Mouse (Mus musculus) hindbrain, embryonic 15.5 days (tissue): ENCODE results near the gene Traf3ip1. TPM values are rescaled to one million over a fixed set of nuclear protein-coding genes. Genes with fewer than 3 reads are reported as not detected.

Experiments
- ATAC-seq: fragments of 200-750 bp; cut with Nextera tagmentation; 2 replicates; pipeline ENCODE4 v1.8.0; 2017; ENCODE audit warnings: low read depth, moderate number of reproducible peaks, moderate TSS enrichment; ENCODE audit not compliant: low FRiP score
- H3K27ac ChIP-seq: fragments of 300-500 bp; sonication (generic); replicated peaks from 2 replicates; pipeline ENCODE4 v1.5.1; 2015; ENCODE audit warnings: mild to moderate bottlenecking, inconsistent platforms
- H3K27me3 ChIP-seq: fragments of 300-500 bp; sonication (generic); 2 replicates; pipeline ENCODE4 v1.6.1; 2015; ENCODE audit warnings: control low read depth, inconsistent platforms
- H3K36me3 ChIP-seq: fragments of 300-500 bp; sonication (generic); 2 replicates; pipeline ENCODE4 v1.6.1; 2015; ENCODE audit warnings: control low read depth, inconsistent platforms
- H3K4me1 ChIP-seq: fragments of 300-500 bp; sonication (generic); replicated peaks from 2 replicates; pipeline ENCODE4 v1.6.1; 2015; ENCODE audit warnings: control low read depth, inconsistent platforms
- H3K4me2 ChIP-seq: fragments of 300-500 bp; sonication (generic); 2 replicates; pipeline ENCODE4 v1.6.1; 2015; ENCODE audit warnings: moderate library complexity, mild to moderate bottlenecking, inconsistent platforms
- H3K4me3 ChIP-seq: fragments of 300-500 bp; sonication (generic); 2 replicates; pipeline ENCODE4 v1.5.1; 2015; ENCODE audit warnings: mild to moderate bottlenecking, inconsistent platforms
- H3K9ac ChIP-seq: fragments of 300-500 bp; sonication (generic); 2 replicates; pipeline ENCODE4 v1.6.1; 2015; ENCODE audit warnings: inconsistent platforms
- H3K9me3 ChIP-seq: fragments of 300-500 bp; sonication (generic); 2 replicates; pipeline ENCODE4 v1.6.1; 2016; ENCODE audit warnings: control low read depth, inconsistent platforms
- WGBS: fragments of 180-500 bp; shearing (Covaris S2); methylation state at CpG from one replicate; pipeline ENCODE4 v1.1.7; 2015; 5-methylcytosine and 5-hydroxymethylcytosine counted together
- polyA plus RNA-seq: library from polyadenylated mRNA; unstranded; fragments of >200 nt; fragmentation: Nextera tagmentation; extraction: Ambion mirVana; gene quantifications from 2 replicates; pipeline ENCODE4 v1.2.1, GENCODE M21; 2015

Traf3ip1 gene
- 9.9 and 10.1 TPM in 2 replicates for polyA plus RNA-seq

- H3K9me3 ChIP-seq: no peaks in the 10 kb centered on the region
- H3K4me3 ChIP-seq: peak within 1 kb of the TSS; percentile 86
- no peaks in the 10 kb centered on the region for H3K27me3 ChIP-seq
- H3K27ac ChIP-seq: peak within 1 kb of the TSS; percentile 62; the same call in 1 of the 2 replicates
- ATAC-seq: peak; percentile 98
- 0 out of 2 replicates have a peak, but pooled peaks cover 4% of the 10 kb centered on the region for H3K36me3 ChIP-seq
- under 1% methylated on average over 75 of the region's 79 CpGs for WGBS
- H3K4me2 ChIP-seq: peak within 1 kb of the TSS; percentile 81
- H3K4me1 ChIP-seq: peaks cover 26% of the 10 kb centered on the region
- H3K9ac ChIP-seq: peak within 1 kb of the TSS; percentile 69
These were observed at the start of gene Traf3ip1 for GRCm38 (mm10) chr1:91494457-91495140. Traf3ip1 (plus strand) TSS chr1:91494647.

DNA sequence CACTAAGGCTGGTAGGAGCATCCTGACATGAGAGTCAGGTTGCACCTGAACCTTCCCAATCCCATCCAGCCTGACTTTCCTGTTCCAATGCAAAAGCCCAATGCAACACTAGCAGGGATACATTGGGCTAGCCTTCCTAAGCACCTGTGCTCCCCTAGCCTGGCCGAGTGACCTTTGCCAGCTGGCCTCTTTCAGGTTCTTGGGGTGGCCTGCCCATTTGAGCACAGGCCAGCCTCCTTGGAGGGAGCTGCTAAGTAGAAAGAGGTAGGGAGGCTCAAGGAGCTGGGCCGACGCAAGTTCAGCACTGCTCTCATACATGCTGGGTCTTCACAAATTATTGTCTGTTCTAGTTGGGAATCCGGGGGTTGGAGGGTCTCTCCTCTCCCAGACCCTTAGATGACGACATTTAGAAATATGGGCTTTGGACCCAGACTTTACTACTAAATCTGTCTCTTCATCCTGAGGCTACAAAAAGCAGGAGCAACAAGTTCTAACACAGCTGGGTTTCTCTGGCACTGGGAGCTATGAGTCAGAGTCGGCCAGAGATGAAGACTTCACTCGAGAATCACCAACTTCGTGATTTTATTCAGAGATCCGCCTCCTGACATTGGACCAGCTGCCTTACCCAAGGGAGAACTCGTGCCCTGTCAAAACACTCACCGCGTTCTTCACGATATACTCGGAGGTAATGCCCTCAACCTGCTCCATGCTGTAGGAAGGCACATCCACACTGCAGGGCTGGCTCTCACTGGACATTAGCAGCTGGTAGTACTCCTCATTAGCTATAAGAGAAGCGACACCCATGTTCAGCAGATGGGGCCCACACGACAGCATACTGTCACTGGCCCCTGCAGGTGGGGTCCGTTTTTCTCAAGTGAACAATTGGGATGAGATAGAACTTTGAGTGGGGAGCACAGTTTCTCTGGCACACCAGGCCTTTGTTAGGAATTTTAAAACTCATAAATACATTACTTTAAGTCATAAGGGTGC lies 49.3 kb upstream of the Traf3ip1 start:
- Histone ChIP-seq H3K4me1 (no peaks in the 10 kb centered on the region), H3K4me2 (no peak overlapping the region), H3K4me3 (no peak overlapping the region), H3K36me3 (peaks cover 55% of the 10 kb centered on the region), H3K9me3 (no peaks in the 10 kb centered on the region), H3K27me3 (no peaks in the 10 kb centered on the region), H3K9ac (no peak overlapping the region), H3K27ac (no peak overlapping the region)
- 93% methylated on average over 17 of the region's 17 CpGs for WGBS
- ATAC-seq: no peak

GRCm38 (mm10) chr1:91446060-91446459 lies 48.4 kb upstream of the Traf3ip1 start:
- 74% methylated on average over 8 of the region's 8 CpGs for WGBS
- no peak overlapping the region for H3K4me3 ChIP-seq
- no peak for ATAC-seq
- no peak overlapping the region for H3K9ac ChIP-seq
- H3K36me3 ChIP-seq: peaks cover 54% of the 10 kb centered on the region
- no peaks in the 10 kb centered on the region for H3K9me3 ChIP-seq
- H3K27me3 ChIP-seq: no peaks in the 10 kb centered on the region
- no peaks in the 10 kb centered on the region for H3K4me1 ChIP-seq
- no peak overlapping the region for H3K27ac ChIP-seq
- no peak overlapping the region for H3K4me2 ChIP-seq

GRCm38 (mm10) chr1:91446511-91446910 lies 47.9 kb upstream of the Traf3ip1 start:
- Histone ChIP-seq H3K9ac (no peak overlapping the region), H3K27ac (no peak overlapping the region), H3K4me2 (no peak overlapping the region), H3K27me3 (no peaks in the 10 kb centered on the region), H3K4me3 (no peak overlapping the region), H3K36me3 (peaks cover 54% of the 10 kb centered on the region), H3K9me3 (no peaks in the 10 kb centered on the region), H3K4me1 (no peaks in the 10 kb centered on the region)
- no peak for ATAC-seq
- 93% methylated on average over 4 of the region's 4 CpGs for WGBS

- Histone ChIP-seq H3K27ac (no peak overlapping the region), H3K4me1 (no peaks in the 10 kb centered on the region), H3K27me3 (no peaks in the 10 kb centered on the region), H3K4me2 (no peak overlapping the region), H3K9me3 (no peaks in the 10 kb centered on the region), H3K9ac (no peak overlapping the region), H3K36me3 (peaks cover 50% of the 10 kb centered on the region), H3K4me3 (no peak overlapping the region)
- WGBS: 95% methylated on average over 10 of the region's 10 CpGs
- ATAC-seq: no peak
These were observed 45.8 kb upstream of the Traf3ip1 start for GRCm38 (mm10) chr1:91448688-91449087.

GRCm38 (mm10) chr1:91450851-91451250 lies 43.6 kb upstream of the Traf3ip1 start:
- ATAC-seq: no peak
- Histone ChIP-seq H3K4me2 (no peak overlapping the region), H3K4me1 (peaks cover 9% of the 10 kb centered on the region), H3K4me3 (no peak overlapping the region), H3K9me3 (no peaks in the 10 kb centered on the region), H3K9ac (no peak overlapping the region), H3K36me3 (peaks cover 33% of the 10 kb centered on the region), H3K27me3 (no peaks in the 10 kb centered on the region), H3K27ac (no peak overlapping the region)
- WGBS: 92% methylated on average over 5 of the region's 5 CpGs

DNA sequence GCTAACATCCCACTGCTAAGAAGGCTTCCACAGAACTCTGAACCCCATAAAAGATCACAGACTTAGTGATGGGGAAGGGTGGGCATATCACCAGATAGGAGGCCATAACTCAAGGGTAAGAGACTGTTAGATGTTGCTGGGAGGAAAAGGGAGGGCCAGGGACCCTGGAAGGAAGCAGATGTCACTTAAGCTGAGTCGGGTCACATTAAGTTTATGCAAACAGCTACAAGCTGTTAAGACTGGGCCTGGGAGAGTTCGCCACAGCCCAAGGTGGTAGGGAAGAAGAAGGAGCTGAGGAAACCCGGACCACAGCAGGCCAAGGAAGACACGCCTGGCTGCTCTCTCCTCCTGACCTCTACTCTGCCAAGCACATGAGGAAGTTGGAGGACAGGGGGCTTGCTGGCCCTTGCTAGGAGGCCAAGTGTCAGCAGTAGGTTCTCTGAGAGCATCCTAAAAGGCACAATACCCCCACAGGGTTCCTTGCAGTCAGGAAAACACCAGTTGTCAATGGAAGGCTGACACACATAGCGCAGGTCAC lies 42.8 kb upstream of the Traf3ip1 start:
- no peak overlapping the region for H3K4me3 ChIP-seq
- 69% methylated on average over 5 of the region's 5 CpGs for WGBS
- H3K27me3 ChIP-seq: no peaks in the 10 kb centered on the region
- no peaks in the 10 kb centered on the region for H3K9me3 ChIP-seq
- H3K36me3 ChIP-seq: peaks cover 30% of the 10 kb centered on the region
- no peak overlapping the region for H3K9ac ChIP-seq
- H3K4me2 ChIP-seq: no peak overlapping the region
- H3K4me1 ChIP-seq: peaks cover 17% of the 10 kb centered on the region
- no peak for ATAC-seq
- H3K27ac ChIP-seq: no peak overlapping the region

DNA sequence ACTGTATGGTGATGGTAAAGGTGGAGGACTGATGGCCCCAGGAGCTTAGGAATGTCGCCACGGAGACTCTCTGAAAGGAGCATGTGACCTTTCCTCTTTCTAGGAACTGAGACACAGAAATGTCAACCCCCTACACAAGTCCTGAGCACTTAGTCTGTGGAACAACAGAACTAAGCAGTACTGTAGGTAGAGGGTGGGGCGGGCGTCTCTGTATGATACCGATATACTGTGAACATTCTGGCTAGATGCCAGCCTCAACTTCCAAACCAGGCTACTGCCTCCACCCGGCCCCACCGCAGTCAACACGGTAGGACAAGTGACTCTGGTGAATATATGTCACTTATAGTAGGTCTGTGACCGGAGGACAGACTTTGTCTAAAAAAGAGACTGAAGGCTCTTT lies 40.5 kb upstream of the Traf3ip1 start:
- Histone ChIP-seq H3K9ac (no peak overlapping the region), H3K27ac (no peak overlapping the region), H3K36me3 (peaks cover 8% of the 10 kb centered on the region), H3K9me3 (no peaks in the 10 kb centered on the region), H3K4me3 (no peak overlapping the region), H3K27me3 (no peaks in the 10 kb centered on the region), H3K4me2 (no peak overlapping the region), H3K4me1 (peaks cover 40% of the 10 kb centered on the region)
- ATAC-seq: no peak
- 86% methylated on average over 9 of the region's 9 CpGs for whole genome bisulfite sequencing

DNA sequence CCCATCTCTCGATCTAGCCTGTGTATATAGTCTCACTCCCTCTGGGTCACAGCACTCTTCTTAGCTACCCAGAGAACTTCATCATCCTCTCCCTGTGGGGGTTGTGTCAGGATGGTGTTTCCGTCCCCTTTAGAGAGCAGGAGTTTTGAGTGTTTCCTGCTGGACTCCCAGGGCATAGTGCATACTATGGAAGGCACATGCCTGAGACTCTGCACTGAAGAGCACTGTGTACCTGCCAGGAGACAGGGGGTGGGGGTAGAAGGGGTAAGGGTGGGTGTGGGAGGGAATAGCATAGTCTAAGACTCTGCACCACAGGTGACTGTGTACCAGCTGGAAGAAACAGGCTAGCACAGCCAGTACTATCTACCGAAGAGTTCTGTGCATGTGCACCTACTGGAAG lies 40.1 kb upstream of the Traf3ip1 start:
- H3K9ac ChIP-seq: no peak overlapping the region
- H3K9me3 ChIP-seq: no peaks in the 10 kb centered on the region
- no peak for ATAC-seq
- no peak overlapping the region for H3K27ac ChIP-seq
- peaks cover 40% of the 10 kb centered on the region for H3K4me1 ChIP-seq
- no peaks in the 10 kb centered on the region for H3K27me3 ChIP-seq
- no peak overlapping the region for H3K4me2 ChIP-seq
- H3K36me3 ChIP-seq: peaks cover 3% of the 10 kb centered on the region; the same call in 1 of the 2 replicates
- WGBS: 88% methylated on average over 3 of the region's 3 CpGs
- no peak overlapping the region for H3K4me3 ChIP-seq

DNA sequence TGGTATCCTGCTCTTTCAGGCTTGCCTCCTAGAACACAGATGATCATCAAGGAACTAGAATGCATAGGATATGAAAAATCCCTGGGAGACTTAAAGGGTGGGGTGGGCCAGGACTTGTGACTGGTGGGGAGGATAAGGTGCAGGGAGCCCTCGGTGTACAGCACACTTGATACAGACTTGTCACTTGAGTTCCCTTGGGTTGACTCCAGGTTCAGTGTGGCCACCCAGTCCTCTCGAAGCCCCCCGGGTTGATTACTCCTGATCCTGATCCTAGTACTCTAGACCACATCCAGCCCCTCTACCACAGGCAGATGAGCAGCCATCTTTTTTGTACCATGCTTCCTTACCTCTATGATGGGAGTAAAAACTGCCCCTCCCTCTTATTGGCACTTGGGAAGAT lies 39.5 kb upstream of the Traf3ip1 start:
- ATAC-seq: no peak
- no peaks in the 10 kb centered on the region for H3K36me3 ChIP-seq
- WGBS: 95% methylated on average over 3 of the region's 3 CpGs
- H3K9me3 ChIP-seq: no peaks in the 10 kb centered on the region
- H3K27me3 ChIP-seq: no peaks in the 10 kb centered on the region
- H3K4me3 ChIP-seq: no peak overlapping the region
- H3K4me1 ChIP-seq: peaks cover 43% of the 10 kb centered on the region
- no peak overlapping the region for H3K4me2 ChIP-seq
- H3K27ac ChIP-seq: no peak overlapping the region
- no peak overlapping the region for H3K9ac ChIP-seq

- WGBS: 31% methylated on average over 7 of the region's 7 CpGs
- no peak for ATAC-seq
- Histone ChIP-seq H3K36me3 (no peaks in the 10 kb centered on the region), H3K27me3 (no peaks in the 10 kb centered on the region), H3K4me3 (no peak overlapping the region), H3K4me2 (peak overlapping the region; percentile 36), H3K9ac (no peak overlapping the region), H3K9me3 (no peaks in the 10 kb centered on the region), H3K4me1 (peaks cover 49% of the 10 kb centered on the region), H3K27ac (peak overlapping the region; percentile 47)
These were observed 38.7 kb upstream of the Traf3ip1 start for GRCm38 (mm10) chr1:91455661-91456161.
